8 mouse cellular contexts compared by ENCODE assay signal in the genomic region with DNA sequence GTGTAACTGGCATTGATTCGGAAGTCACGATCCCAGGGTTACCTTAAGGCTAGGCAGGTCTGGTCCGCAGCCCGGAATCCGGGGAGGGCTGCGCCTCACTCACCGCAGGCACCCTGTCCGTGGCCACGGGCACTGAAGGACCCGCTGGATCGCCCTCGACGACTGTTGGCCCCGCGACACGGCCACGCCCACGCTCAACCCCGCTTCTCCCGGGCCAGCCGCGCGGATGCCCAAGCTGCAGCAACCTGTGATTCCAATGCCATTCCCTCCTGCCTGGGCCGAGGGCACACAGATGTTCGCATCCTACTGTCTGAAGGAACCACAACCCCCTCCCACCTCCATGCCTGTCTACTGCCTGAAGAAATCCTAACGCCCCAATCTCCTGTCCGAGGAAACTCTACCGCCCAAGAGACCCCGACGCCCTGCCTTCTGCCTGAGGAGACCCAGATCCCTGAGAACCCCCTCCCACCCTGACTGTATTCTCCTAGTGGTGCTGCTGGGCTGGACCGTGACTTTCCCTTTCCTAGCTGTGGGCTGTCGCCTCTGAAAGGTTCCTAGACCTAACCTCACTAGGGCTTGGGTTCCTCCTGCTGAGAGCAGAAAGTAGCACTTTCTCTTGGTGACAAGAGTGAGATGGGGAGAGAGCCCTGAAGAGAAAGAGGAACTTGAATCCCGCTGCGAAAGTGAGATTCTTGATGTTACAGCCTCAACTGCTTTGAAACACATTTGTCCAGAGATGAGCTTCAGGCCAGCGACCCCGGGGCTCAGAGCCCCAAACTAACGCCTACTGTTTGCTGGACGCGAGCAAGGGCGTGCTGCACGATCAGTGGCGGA. TPM values are rescaled to one million over a fixed set of nuclear protein-coding genes. Genes with fewer than 3 reads are reported as not detected.
DNase-seq lines count a peak whose midpoint lies in the region; ATAC-seq and TF ChIP-seq lines count a peak whose summit lies in the region.

TSS of gene Abca17 (minus strand) at position 143 of the 834 bp plus-strand sequence.

- DNase-seq in gastrocnemius, adult 2 months, result peak; percentile 49
- no peak for DNase-seq in gastrocnemius, adult 8-10 months (ENCODE audit: low spot score in 2 of 2)
- DNase-seq in MEL-GATA-1-ER (ENCODE audit: extremely low read depth, low read depth), result peak; percentile 79
- DNase-seq in embryo, embryonic 10.5 days (ENCODE audit: low spot score), result peak; percentile 14
- peak; percentile 47 to 65 for DNase-seq in kidney, postnatal 25 days
- DNase-seq in midbrain, embryonic 10.5 days (ENCODE audit: low spot score), result no peak
- DNase-seq in stomach, postnatal 0 days (ENCODE audit: low spot score), result peak; percentile 49

- peaks cover 16% of the 10 kb centered on the region for H3K4me1 ChIP-seq in heart, embryonic 15.5 days (replicated peaks)
- H3K4me1 ChIP-seq in midbrain, embryonic 10.5 days, result peaks cover 29% of the 10 kb centered on the region
- H3K4me1 ChIP-seq in stomach, postnatal 0 days (replicated peaks; ENCODE audit: control insufficient read depth, insufficient read depth), result no peaks in the 10 kb centered on the region

- TF ChIP-seq CTCF in gastrocnemius, adult 2 months (IDR thresholded peaks at IDR 0.05), result no peak
- no peak for TF ChIP-seq CTCF in stomach, postnatal 0 days (IDR thresholded peaks at IDR 0.05; ENCODE audit: low read depth)

- H3K9ac ChIP-seq in heart, embryonic 15.5 days, result peak within 1 kb of the TSS; percentile 70
- peak within 1 kb of the TSS; percentile 94 for H3K9ac ChIP-seq in stomach, postnatal 0 days (ENCODE audit: low read length)

- H3K4me2 ChIP-seq in heart, embryonic 15.5 days, result peak within 1 kb of the TSS; percentile 98
- peak within 1 kb of the TSS; percentile 99 for H3K4me2 ChIP-seq in stomach, postnatal 0 days (replicated peaks; ENCODE audit: low read depth)

- no peak for ATAC-seq in heart, embryonic 15.5 days (replicated peaks; ENCODE audit: insufficient number of reproducible peaks, insufficient read depth, low FRiP score, low read depth)
- no peak for ATAC-seq in stomach, postnatal 0 days (ENCODE audit: low FRiP score, low TSS enrichment)

- no peaks in the 10 kb centered on the region for H3K36me3 ChIP-seq in heart, embryonic 15.5 days
- H3K36me3 ChIP-seq in midbrain, embryonic 10.5 days, result no peaks in the 10 kb centered on the region
- H3K36me3 ChIP-seq in stomach, postnatal 0 days (ENCODE audit: control insufficient read depth, insufficient read depth, low read length), result no peaks in the 10 kb centered on the region

- peaks cover 22% of the 10 kb centered on the region for H3K27me3 ChIP-seq in heart, embryonic 15.5 days
- H3K27me3 ChIP-seq in midbrain, embryonic 10.5 days (ENCODE audit: low read depth, poor library complexity, severe bottlenecking), result peaks cover 40% of the 10 kb centered on the region
- no peaks in the 10 kb centered on the region for H3K27me3 ChIP-seq in stomach, postnatal 0 days (ENCODE audit: control insufficient read depth, insufficient read depth, low read length)

- no peaks in the 10 kb centered on the region for H3K9me3 ChIP-seq in heart, embryonic 15.5 days (replicated peaks)
- H3K9me3 ChIP-seq in midbrain, embryonic 10.5 days (replicated peaks), result no peaks in the 10 kb centered on the region
- H3K9me3 ChIP-seq in stomach, postnatal 0 days (ENCODE audit: control insufficient read depth, low read length), result no peaks in the 10 kb centered on the region

- intact Hi-C loops in gastrocnemius, adult 2 months (cut with DNase I), result no loop called here

- H3K27ac ChIP-seq in gastrocnemius, adult 2 months, result peak within 1 kb of the TSS; percentile 88
- peak within 1 kb of the TSS; percentile 38; the same call in 1 of the 2 replicates for H3K27ac ChIP-seq in heart, embryonic 15.5 days
- peak within 1 kb of the TSS; percentile 88 for H3K27ac ChIP-seq in midbrain, embryonic 10.5 days (replicated peaks)
- peak within 1 kb of the TSS; percentile 78 for H3K27ac ChIP-seq in stomach, postnatal 0 days (replicated peaks)

- 4% methylated on average over 42 of the region's 42 CpGs for WGBS in heart, embryonic 15.5 days
- 5% methylated on average over 42 of the region's 42 CpGs for WGBS in midbrain, embryonic 10.5 days
- 4% methylated on average over 42 of the region's 42 CpGs for WGBS in stomach, postnatal 0 days

- H3K4me3 ChIP-seq in gastrocnemius, adult 2 months, result peak within 1 kb of the TSS; percentile 92
- H3K4me3 ChIP-seq in heart, embryonic 15.5 days, result peak within 1 kb of the TSS; percentile 71
- H3K4me3 ChIP-seq in midbrain, embryonic 10.5 days, result peak within 1 kb of the TSS; percentile 85
- H3K4me3 ChIP-seq in stomach, postnatal 0 days (ENCODE audit: low read depth, low read length), result peak within 1 kb of the TSS; percentile 75

- TF ChIP-seq EP300 in stomach, postnatal 0 days (optimal IDR thresholded peaks at IDR 0.05), result no peak

RNA-seq across cellular contexts. Expression of gene Abca17, which starts in this region (rescaled TPM):
- not detected for total RNA-seq in gastrocnemius, adult 2 months (2021)
- not detected for total RNA-seq in gastrocnemius, adult 8-10 months (2022)
- 0.10 TPM in 1 of 2 replicates, not detected in the other for polyA plus RNA-seq in heart, embryonic 15.5 days (2015; fragmentation: Nextera tagmentation; extraction: Ambion mirVana)
- 0.12 TPM in 1 of 2 replicates, not detected in the other for polyA plus RNA-seq in midbrain, embryonic 10.5 days (2016; fragmentation: Nextera tagmentation; extraction: Ambion mirVana)
- polyA plus RNA-seq in stomach, postnatal 0 days (2015; fragmentation: Nextera tagmentation; extraction: Ambion mirVana), result 0.15 TPM in 1 of 2 replicates, not detected in the other

Comparison
In these comparisons a context has a peak if more than half of its experiments do, and no peak if none do; other contexts are left out.
1. Peak in DNase-seq, H3K4me3 ChIP-seq and H3K27ac ChIP-seq in gastrocnemius, adult 2 months; RNA of the gene not detected or under 1 TPM.
2. Peak in DNase-seq, H3K4me3 ChIP-seq, H3K27ac ChIP-seq, H3K9ac ChIP-seq and H3K4me2 ChIP-seq in stomach, postnatal 0 days; RNA of the gene not detected or under 1 TPM.
3. DNase-seq: peak in MEL-GATA-1-ER (single experiment), embryo, embryonic 10.5 days (single experiment) and kidney, postnatal 25 days (2 of 2); none in gastrocnemius, adult 8-10 months (0 of 2) and midbrain, embryonic 10.5 days (single experiment).
4. H3K27ac ChIP-seq: peak in every context shown above with its lines; median percentile 88 in gastrocnemius, adult 2 months; 88 in midbrain, embryonic 10.5 days; 78 in stomach, postnatal 0 days; 38 in heart, embryonic 15.5 days.
5. Peak in every context shown above with its lines, with median percentiles within 50 percentile points of each other: H3K4me3 ChIP-seq.